Mouse (Mus musculus) heart, embryonic 14.5 days (tissue): ENCODE measurements around the gene Cd44. TPM values are rescaled to one million over a fixed set of nuclear protein-coding genes. Genes with fewer than 3 reads are reported as not detected.

Experiments
- ATAC-seq: fragments of 200-750 bp; cut with Nextera tagmentation; 2 replicates; pipeline ENCODE4 v1.8.0; 2017; ENCODE audit warnings: low read depth, moderate TSS enrichment; ENCODE audit not compliant: insufficient number of reproducible peaks, insufficient read depth, low FRiP score
- H3K27ac ChIP-seq, 2 experiments: fragments of 200-500 bp in 1 of 2; fragments of 300-500 bp in 1 of 2; sonication (generic) in 1 of 2; replicated peaks in 1 of 2; 2 replicates each; pipeline ENCODE4 v1.5.1; 2012 to 2014; ENCODE audit warnings: low read depth in 2 of 2, low read length in 2 of 2, control low read depth in 1 of 2, mild to moderate bottlenecking in 1 of 2, mixed read lengths in 1 of 2; ENCODE audit not compliant: control insufficient read depth in 1 of 2, insufficient read depth in 1 of 2
- H3K27me3 ChIP-seq: fragments of 300-500 bp; sonication (generic); 2 replicates; pipeline ENCODE4 v1.6.1; 2014; ENCODE audit warnings: mild to moderate bottlenecking, low read length, control low read depth; ENCODE audit not compliant: control insufficient read depth, insufficient read depth
- H3K36me3 ChIP-seq: fragments of 300-500 bp; sonication (generic); 2 replicates; pipeline ENCODE4 v1.6.1; 2014; ENCODE audit warnings: mild to moderate bottlenecking, control low read depth, low read length, mixed read lengths; ENCODE audit not compliant: control insufficient read depth, insufficient read depth
- H3K4me1 ChIP-seq, 2 experiments: fragments of 200-500 bp in 1 of 2; fragments of 300-500 bp in 1 of 2; sonication (generic) in 1 of 2; 2 replicates each; pipeline ENCODE4 v1.6.1; 2012 to 2014; ENCODE audit warnings: low read length in 2 of 2, control low read depth in 1 of 2, mixed read lengths in 1 of 2; ENCODE audit not compliant: control insufficient read depth in 2 of 2, insufficient read depth in 2 of 2
- H3K4me2 ChIP-seq: fragments of 300-500 bp; sonication (generic); 2 replicates; pipeline ENCODE4 v1.6.1; 2014; ENCODE audit warnings: mild to moderate bottlenecking, low read length
- H3K4me3 ChIP-seq, 2 experiments: fragments of 200-500 bp in 1 of 2; fragments of 300-500 bp in 1 of 2; sonication (generic) in 1 of 2; 2 replicates each; pipeline ENCODE4 v1.5.1; 2012 to 2014; ENCODE audit warnings: low read length in 2 of 2, mild to moderate bottlenecking in 2 of 2, control low read depth in 1 of 2, low read depth in 1 of 2, moderate library complexity in 1 of 2; ENCODE audit not compliant: control insufficient read depth in 1 of 2, insufficient read depth in 1 of 2
- H3K9ac ChIP-seq: fragments of 300-500 bp; sonication (generic); 2 replicates; pipeline ENCODE4 v1.6.1; 2014; ENCODE audit warnings: mild to moderate bottlenecking, low read length
- H3K9me3 ChIP-seq: fragments of 300-500 bp; sonication (generic); 2 replicates; pipeline ENCODE4 v1.6.1; 2016; ENCODE audit warnings: low read length, control low read depth; ENCODE audit not compliant: control insufficient read depth
- WGBS: fragments of 180-500 bp; shearing (Covaris S2); extraction: QIAGEN DNeasy Blood & Tissue Kit; methylation state at CpG from one replicate; pipeline ENCODE4 v1.1.7; 2014; 5-methylcytosine and 5-hydroxymethylcytosine counted together
- polyA plus RNA-seq: library from polyadenylated mRNA; unstranded; fragments of >200 nt; fragmentation: Nextera tagmentation; extraction: Ambion mirVana; gene quantifications from 2 replicates; pipeline ENCODE4 v1.2.1, GENCODE M21; 2014

Gene Cd44
- polyA plus RNA-seq, 1 experiment from 2014 or later: 22.9 TPM

- no peaks in the 10 kb centered on the region for H3K9me3 ChIP-seq
These were observed 2.2 kb downstream of the Cd44 start for GRCm38 (mm10) chr2:102899238-102899637.

GRCm38 (mm10) chr2:102898585-102898984, 2.9 kb downstream of the Cd44 start:
- Histone ChIP-seq H3K9me3 (no peaks in the 10 kb centered on the region), H3K36me3 (no peaks in the 10 kb centered on the region), H3K9ac (no peak overlapping the region), H3K4me1 (peaks cover 19 to 38% of the 10 kb centered on the region in 2 experiments), H3K27me3 (no peaks in the 10 kb centered on the region), H3K4me3 (no peak overlapping the region), H3K4me2 (peak overlapping the region; percentile 83), H3K27ac (no peak overlapping the region)
- 73% methylated on average over 3 of the region's 3 CpGs for WGBS
- no peak for ATAC-seq

More at GRCm38 (mm10) chr2:102899238-102899637, 2.2 kb downstream of the Cd44 start:
- Histone ChIP-seq H3K4me2 (peak overlapping the region; percentile 83), H3K36me3 (no peaks in the 10 kb centered on the region), H3K27me3 (no peaks in the 10 kb centered on the region), H3K4me3 (peak overlapping the region; percentile 20 to 68), H3K4me1 (peaks cover 19 to 37% of the 10 kb centered on the region in 2 experiments), H3K9ac (peak overlapping the region; percentile 82), H3K27ac (no peak overlapping the region)
- 45% methylated on average over 3 of the region's 3 CpGs for WGBS
- ATAC-seq: no peak

- ATAC-seq: no peak
- Histone ChIP-seq H3K27ac (no peak overlapping the region), H3K9me3 (no peaks in the 10 kb centered on the region), H3K4me2 (no peak overlapping the region), H3K27me3 (no peaks in the 10 kb centered on the region), H3K36me3 (no peaks in the 10 kb centered on the region), H3K9ac (no peak overlapping the region), H3K4me3 (no peak overlapping the region), H3K4me1 (peaks cover 17 to 48% of the 10 kb centered on the region in 2 experiments)
- 82% methylated on average over 8 of the region's 8 CpGs for WGBS
These were observed 5.3 kb downstream of the Cd44 start for GRCm38 (mm10) chr2:102896154-102896553.

- no peak for ATAC-seq
- Histone ChIP-seq H3K9ac (no peak overlapping the region), H3K36me3 (no peaks in the 10 kb centered on the region), H3K27ac (no peak overlapping the region), H3K4me1 (peaks cover 17 to 56% of the 10 kb centered on the region in 2 experiments), H3K9me3 (no peaks in the 10 kb centered on the region), H3K4me3 (no peak overlapping the region), H3K4me2 (no peak overlapping the region), H3K27me3 (no peaks in the 10 kb centered on the region)
- 88% methylated on average over 1 of the region's 1 CpGs for WGBS
These were observed 6.3 kb downstream of the Cd44 start for GRCm38 (mm10) chr2:102895197-102895596.

- Histone ChIP-seq H3K27ac (no peak overlapping the region), H3K4me3 (no peak overlapping the region), H3K36me3 (no peaks in the 10 kb centered on the region), H3K4me2 (no peak overlapping the region), H3K4me1 (peaks cover 17 to 56% of the 10 kb centered on the region in 2 experiments), H3K27me3 (no peaks in the 10 kb centered on the region), H3K9me3 (no peaks in the 10 kb centered on the region), H3K9ac (no peak overlapping the region)
- ATAC-seq: no peak
- WGBS: 56% methylated on average over 4 of the region's 4 CpGs
These were observed 6.7 kb downstream of the Cd44 start for GRCm38 (mm10) chr2:102894785-102895184.

GRCm38 (mm10) chr2:102888688-102889225, 12.7 kb downstream of the Cd44 start:
- Histone ChIP-seq H3K36me3 (no peaks in the 10 kb centered on the region), H3K4me2 (peak overlapping the region; percentile 36), H3K27ac (peak overlapping the region; percentile 60 to 69), H3K9ac (no peak overlapping the region), H3K4me3 (no peak overlapping the region), H3K4me1 (peaks cover 18 to 49% of the 10 kb centered on the region in 2 experiments), H3K9me3 (no peaks in the 10 kb centered on the region), H3K27me3 (no peaks in the 10 kb centered on the region)
- WGBS: 2% methylated on average over 3 of the region's 3 CpGs
- peak; percentile 49 for ATAC-seq

- Histone ChIP-seq H3K9ac (no peak overlapping the region), H3K36me3 (no peaks in the 10 kb centered on the region), H3K27me3 (no peaks in the 10 kb centered on the region), H3K4me2 (no peak overlapping the region), H3K9me3 (no peaks in the 10 kb centered on the region), H3K27ac (no peak overlapping the region), H3K4me1 (peaks cover 19 to 51% of the 10 kb centered on the region in 2 experiments), H3K4me3 (no peak overlapping the region)
- ATAC-seq: no peak
- 93% methylated on average over 1 of the region's 1 CpGs for WGBS
These were observed 14.3 kb downstream of the Cd44 start for GRCm38 (mm10) chr2:102887137-102887536.
